In the genomic region with DNA sequence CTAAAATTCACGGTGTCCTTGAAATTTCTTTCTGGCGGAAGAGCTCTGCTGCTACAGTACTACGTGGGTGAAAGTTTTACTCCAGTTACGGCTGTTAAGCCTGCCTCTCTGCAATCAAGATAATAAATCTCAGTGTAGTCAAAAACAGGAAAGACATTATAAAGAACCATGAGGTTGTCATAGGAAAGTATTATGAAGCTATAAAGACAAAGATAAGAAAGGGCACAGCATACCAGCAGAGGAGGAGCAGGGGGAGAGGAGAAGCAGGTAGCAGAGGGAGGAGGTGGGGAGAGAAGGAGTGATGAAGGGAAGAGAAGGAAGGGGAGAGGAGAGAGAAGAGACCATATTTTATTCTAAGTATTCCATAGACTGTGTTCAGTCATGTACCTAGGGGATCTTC, we compare ENCODE assay signal across 22 mouse cellular contexts.
DNase-seq lines count a peak whose midpoint lies in the region; ATAC-seq and TF ChIP-seq lines count a peak whose summit lies in the region.
"Had no signal": no experiment of that assay in that cellular context is flagged by ENCODE, and none has a peak within 500 bp of the region (broad histone marks: within the 10 kb centered on the region; RNA-seq: fewer than 3 reads in every experiment).

No protein-coding gene starts in this region.

- ATAC-seq in kidney, embryonic 14.5 days (ENCODE audit: low FRiP score, low TSS enrichment) = no peak
- ATAC-seq in inflammation-experienced regulatory T-cells, adult 6 months = peak; percentile 51
- ATAC-seq in intestine, postnatal 0 days = peak; percentile 53; the same call in 1 of the 2 replicates
- no peak for ATAC-seq in lung, postnatal 0 days
- ATAC-seq: CD4-positive, CD25-positive, alpha-beta regulatory T cell, adult 4 months had no signal

- peaks cover 11% of the 10 kb centered on the region for H3K4me1 ChIP-seq in kidney, adult 2 months (ENCODE audit: control insufficient read depth, insufficient read depth, low read length)
- no peaks in the 10 kb centered on the region for H3K4me1 ChIP-seq in kidney, embryonic 14.5 days (ENCODE audit: control insufficient read depth, insufficient read depth, low read length)
- H3K4me1 ChIP-seq in intestine, postnatal 0 days (replicated peaks; ENCODE audit: control insufficient read depth, insufficient read depth, low read length) = peaks cover 5% of the 10 kb centered on the region; the same call in 1 of the 2 replicates
- H3K4me1 ChIP-seq in lung, adult 2 months (ENCODE audit: control insufficient read depth, insufficient read depth, low read length) = peaks cover 4% of the 10 kb centered on the region
- H3K4me1 ChIP-seq in lung, postnatal 0 days (ENCODE audit: insufficient read depth, low read depth, low read length) = no peaks in the 10 kb centered on the region
- H3K4me1 ChIP-seq: forebrain, embryonic 10.5 days had no signal

- no peaks in the 10 kb centered on the region for H3K9me3 ChIP-seq in kidney, embryonic 14.5 days (ENCODE audit: control insufficient read depth, low read length)
- no peaks in the 10 kb centered on the region for H3K9me3 ChIP-seq in intestine, postnatal 0 days (ENCODE audit: control insufficient read depth)
- H3K9me3 ChIP-seq in lung, postnatal 0 days (ENCODE audit: low read length) = no peaks in the 10 kb centered on the region
- H3K9me3 ChIP-seq: forebrain, embryonic 10.5 days; heart, embryonic 12.5 days had no signal

- H3K4me3 ChIP-seq in kidney, adult 2 months (ENCODE audit: insufficient read depth, low read depth, low read length) = no peak overlapping the region
- H3K4me3 ChIP-seq in kidney, embryonic 14.5 days (ENCODE audit: low read length) = no peak overlapping the region
- H3K4me3 ChIP-seq in intestine, postnatal 0 days (ENCODE audit: low read depth, low read length) = no peak overlapping the region
- H3K4me3 ChIP-seq in lung, adult 2 months (replicated peaks; ENCODE audit: extremely low read depth, low read depth, low read length) = no peak overlapping the region
- H3K4me3 ChIP-seq in lung, postnatal 0 days (ENCODE audit: low read depth, low read length) = no peak overlapping the region
- H3K4me3 ChIP-seq: forebrain, embryonic 10.5 days; gastrocnemius, adult 2 months; heart, embryonic 12.5 days had no signal

- no peak for DNase-seq in kidney, adult 2 months
- peak; percentile 20 for DNase-seq in 416B (ENCODE audit: low read depth)
- DNase-seq in lung, adult 2 months = no peak
- DNase-seq in left cerebral cortex, postnatal 4 days = no peak
- no peak for DNase-seq in lung, postnatal 0 days (ENCODE audit: low spot score)
- DNase-seq: adrenal gland, adult 8-10 months; adrenal gland, postnatal 25 days; cerebellum, adult 11-12 months; cerebellum, adult 8-10 months; cerebellum, postnatal 36 days; gastrocnemius, adult 2 months; gastrocnemius, postnatal 14 days; heart, postnatal 4 days had no signal

- WGBS in kidney, adult 2 months = 20% methylated on average over 4 of the region's 4 CpGs
- 18% methylated on average over 4 of the region's 4 CpGs for WGBS in kidney, embryonic 14.5 days
- WGBS in intestine, postnatal 0 days = 18% methylated on average over 4 of the region's 4 CpGs
- whole genome bisulfite sequencing in lung, adult 2 months = 43% methylated on average over 4 of the region's 4 CpGs
- 54% methylated on average over 4 of the region's 4 CpGs for WGBS in lung, postnatal 0 days

- no peak overlapping the region for H3K9ac ChIP-seq in kidney, embryonic 14.5 days (ENCODE audit: low read depth, low read length)
- H3K9ac ChIP-seq in intestine, postnatal 0 days (ENCODE audit: low read depth, low read length) = no peak overlapping the region
- H3K9ac ChIP-seq in lung, postnatal 0 days (replicated peaks; ENCODE audit: low read depth) = no peak overlapping the region
- H3K9ac ChIP-seq: forebrain, postnatal 0 days; heart, embryonic 12.5 days; hindbrain, embryonic 14.5 days had no signal

- TF ChIP-seq CTCF in kidney, adult 2 months (conservative IDR thresholded peaks at IDR 0.05; ENCODE audit: insufficient read depth, insufficient read length, low read depth, low read length) = no peak
- no peak for TF ChIP-seq CTCF in intestine, postnatal 0 days (IDR thresholded peaks at IDR 0.05; ENCODE audit: low read depth)
- TF ChIP-seq CTCF in lung, adult 2 months (IDR thresholded peaks at IDR 0.05; ENCODE audit: insufficient read depth, low read length) = no peak
- no peak for TF ChIP-seq CTCF in lung, postnatal 0 days (IDR thresholded peaks at IDR 0.05)

- H3K4me2 ChIP-seq in kidney, embryonic 14.5 days (replicated peaks; ENCODE audit: low read depth, low read length) = no peak overlapping the region
- no peak overlapping the region for H3K4me2 ChIP-seq in intestine, postnatal 0 days (replicated peaks; ENCODE audit: low read depth)
- no peak overlapping the region for H3K4me2 ChIP-seq in lung, postnatal 0 days (replicated peaks; ENCODE audit: low read depth, low read length)
- H3K4me2 ChIP-seq: heart, embryonic 12.5 days; hindbrain, embryonic 14.5 days had no signal

- no peaks in the 10 kb centered on the region for H3K27me3 ChIP-seq in kidney, adult 2 months (replicated peaks; ENCODE audit: control insufficient read depth, insufficient read depth, low read length)
- no peaks in the 10 kb centered on the region for H3K27me3 ChIP-seq in kidney, embryonic 14.5 days (ENCODE audit: control insufficient read depth, insufficient read depth, low read length)
- H3K27me3 ChIP-seq in intestine, postnatal 0 days (replicated peaks; ENCODE audit: control insufficient read depth, insufficient read depth, low read length) = no peaks in the 10 kb centered on the region
- no peaks in the 10 kb centered on the region for H3K27me3 ChIP-seq in lung, postnatal 0 days (replicated peaks; ENCODE audit: insufficient read depth, low read length)
- H3K27me3 ChIP-seq: heart, embryonic 12.5 days had no signal

- intact Hi-C loops in left cerebral cortex, postnatal 4 days (cut with DNase I) = no loop called here

- no peak for TF ChIP-seq EP300 in lung, postnatal 0 days (IDR thresholded peaks at IDR 0.05)

- TF ChIP-seq POLR2A in kidney, adult 2 months (IDR thresholded peaks at IDR 0.05; ENCODE audit: low read depth, low read length) = no peak
- no peak for TF ChIP-seq POLR2A in lung, adult 2 months (IDR thresholded peaks at IDR 0.05; ENCODE audit: borderline replicate concordance, extremely low read depth, low read depth, low read length)

- H3K27ac ChIP-seq in kidney, adult 2 months (ENCODE audit: insufficient read depth, low read depth, low read length) = peak overlapping the region; percentile 62
- H3K27ac ChIP-seq in kidney, embryonic 14.5 days (ENCODE audit: low read depth, low read length) = no peak overlapping the region
- 0 out of 2 replicates have a peak overlapping the region, but pooled peaks have one; percentile 35 for H3K27ac ChIP-seq in intestine, postnatal 0 days (ENCODE audit: low read depth, low read length)
- H3K27ac ChIP-seq in lung, postnatal 0 days (ENCODE audit: low read length) = no peak overlapping the region
- H3K27ac ChIP-seq: forebrain, embryonic 10.5 days; gastrocnemius, adult 2 months; hindbrain, embryonic 14.5 days; hindbrain, postnatal 0 days had no signal

- no peaks in the 10 kb centered on the region for H3K36me3 ChIP-seq in kidney, adult 2 months (ENCODE audit: control insufficient read depth, insufficient read depth, low read length)
- H3K36me3 ChIP-seq in kidney, embryonic 14.5 days (ENCODE audit: control insufficient read depth, insufficient read depth, low read length) = no peaks in the 10 kb centered on the region
- no peaks in the 10 kb centered on the region for H3K36me3 ChIP-seq in intestine, postnatal 0 days (ENCODE audit: control insufficient read depth, insufficient read depth)
- no peaks in the 10 kb centered on the region for H3K36me3 ChIP-seq in lung, postnatal 0 days (ENCODE audit: insufficient read depth, low read length)
- H3K36me3 ChIP-seq: forebrain, embryonic 10.5 days; heart, embryonic 12.5 days had no signal

Comparison
In these comparisons a context has a peak if more than half of its experiments do, and no peak if none do; other contexts are left out.
1. H3K27ac ChIP-seq: peak in kidney, adult 2 months (single experiment) and intestine, postnatal 0 days (single experiment); none in kidney, embryonic 14.5 days (single experiment) and lung, postnatal 0 days (single experiment).
2. ATAC-seq: peak in inflammation-experienced regulatory T-cells, adult 6 months (single experiment) and intestine, postnatal 0 days (single experiment); none in kidney, embryonic 14.5 days (single experiment) and lung, postnatal 0 days (single experiment).